Mouse (Mus musculus): ENCODE measurements around the gene Cul4b. TPM values are rescaled to one million over a fixed set of nuclear protein-coding genes. Genes with fewer than 3 reads are reported as not detected.

The Cul4b gene
- 18.1 and 18.5 TPM in 2 replicates for polyA plus RNA-seq (2015; fragmentation: Nextera tagmentation; extraction: Ambion mirVana)

GRCm38 (mm10) chrX:38576078-38576477, at the start of gene Cul4b:
TSS of gene Cul4b (minus strand) at chrX:38576196.
- H3K4me2 ChIP-seq (replicated peaks): no peak within 1 kb of the TSS
- ATAC-seq (replicated peaks): no peak
- no peaks in the 10 kb centered on the region for H3K4me1 ChIP-seq
- no peaks in the 10 kb centered on the region for H3K27me3 ChIP-seq
- H3K4me3 ChIP-seq: no peak within 1 kb of the TSS
- H3K27ac ChIP-seq (replicated peaks): no peak within 1 kb of the TSS
- no peaks in the 10 kb centered on the region for H3K9me3 ChIP-seq
- H3K9ac ChIP-seq (replicated peaks): no peak within 1 kb of the TSS
- H3K36me3 ChIP-seq: no peaks in the 10 kb centered on the region
- WGBS: 88% methylated on average over 15 of the region's 15 CpGs

GRCm38 (mm10) chrX:38600995-38601369, 25.0 kb upstream of the Cul4b start:
- no peaks in the 10 kb centered on the region for H3K27me3 ChIP-seq
- H3K4me3 ChIP-seq: peak overlapping the region; percentile 50
- no peaks in the 10 kb centered on the region for H3K4me1 ChIP-seq
- peak overlapping the region; percentile 84 for H3K27ac ChIP-seq (replicated peaks)
- H3K4me2 ChIP-seq (replicated peaks): peak overlapping the region; percentile 54
- H3K9me3 ChIP-seq: no peaks in the 10 kb centered on the region
- ATAC-seq (replicated peaks): peak; percentile 85
- no peaks in the 10 kb centered on the region for H3K36me3 ChIP-seq
- peak overlapping the region; percentile 59 for H3K9ac ChIP-seq (replicated peaks)
- WGBS: 13% methylated on average over 3 of the region's 3 CpGs

- 14% methylated on average over 26 of the region's 26 CpGs for WGBS
- peak within 1 kb of the TSS; percentile 59 for H3K9ac ChIP-seq (replicated peaks)
- peak; percentile 95 for ATAC-seq (replicated peaks)
- no peaks in the 10 kb centered on the region for H3K27me3 ChIP-seq
- no peaks in the 10 kb centered on the region for H3K36me3 ChIP-seq
- H3K27ac ChIP-seq (replicated peaks): peak within 1 kb of the TSS; percentile 84
- H3K4me2 ChIP-seq (replicated peaks): peak within 1 kb of the TSS; percentile 54
- H3K4me3 ChIP-seq: peak within 1 kb of the TSS; percentile 50
- no peaks in the 10 kb centered on the region for H3K4me1 ChIP-seq
- no peaks in the 10 kb centered on the region for H3K9me3 ChIP-seq
These were observed 24.4 kb upstream of the Cul4b start, which contains the start of gene Mcts1 for GRCm38 (mm10) chrX:38600177-38600994. TSS of gene Mcts1 (plus strand) at chrX:38600578.

- no peaks in the 10 kb centered on the region for H3K4me1 ChIP-seq
- H3K27me3 ChIP-seq: no peaks in the 10 kb centered on the region
- no peak overlapping the region for H3K27ac ChIP-seq (replicated peaks)
- no peaks in the 10 kb centered on the region for H3K36me3 ChIP-seq
- no peak overlapping the region for H3K9ac ChIP-seq (replicated peaks)
- H3K4me3 ChIP-seq: no peak overlapping the region
- H3K4me2 ChIP-seq (replicated peaks): no peak overlapping the region
- WGBS: 68% methylated on average over 5 of the region's 5 CpGs
- no peak for ATAC-seq (replicated peaks)
- no peaks in the 10 kb centered on the region for H3K9me3 ChIP-seq
These were observed 17.3 kb upstream of the Cul4b start for GRCm38 (mm10) chrX:38593180-38593889.

- WGBS: 96% methylated on average over 3 of the region's 3 CpGs
- ATAC-seq (replicated peaks): no peak
- H3K27ac ChIP-seq (replicated peaks): no peak overlapping the region
- no peak overlapping the region for H3K4me2 ChIP-seq (replicated peaks)
- H3K9me3 ChIP-seq: no peaks in the 10 kb centered on the region
- no peak overlapping the region for H3K9ac ChIP-seq (replicated peaks)
- no peaks in the 10 kb centered on the region for H3K36me3 ChIP-seq
- H3K27me3 ChIP-seq: no peaks in the 10 kb centered on the region
- no peaks in the 10 kb centered on the region for H3K4me1 ChIP-seq
- no peak overlapping the region for H3K4me3 ChIP-seq
These were observed 15.8 kb upstream of the Cul4b start for GRCm38 (mm10) chrX:38591749-38592148.

- no peaks in the 10 kb centered on the region for H3K36me3 ChIP-seq
- H3K9me3 ChIP-seq: no peaks in the 10 kb centered on the region
- no peak for ATAC-seq (replicated peaks)
- no peak overlapping the region for H3K4me2 ChIP-seq (replicated peaks)
- no peak overlapping the region for H3K4me3 ChIP-seq
- H3K9ac ChIP-seq (replicated peaks): no peak overlapping the region
- H3K27me3 ChIP-seq: no peaks in the 10 kb centered on the region
- no peak overlapping the region for H3K27ac ChIP-seq (replicated peaks)
- WGBS: 63% methylated on average over 4 of the region's 4 CpGs
- no peaks in the 10 kb centered on the region for H3K4me1 ChIP-seq
These were observed 13.8 kb upstream of the Cul4b start for GRCm38 (mm10) chrX:38589827-38590226.

GRCm38 (mm10) chrX:38583261-38583660, 7.3 kb upstream of the Cul4b start:
- Histone ChIP-seq H3K4me3 (no peak overlapping the region), H3K36me3 (no peaks in the 10 kb centered on the region), H3K4me1 (no peaks in the 10 kb centered on the region), H3K27ac (replicated peaks) (no peak overlapping the region), H3K27me3 (no peaks in the 10 kb centered on the region), H3K9ac (replicated peaks) (no peak overlapping the region), H3K9me3 (no peaks in the 10 kb centered on the region), H3K4me2 (replicated peaks) (no peak overlapping the region)
- ATAC-seq (replicated peaks): no peak

GRCm38 (mm10) chrX:38581140-38581539, 5.1 kb upstream of the Cul4b start:
- Histone ChIP-seq H3K27ac (replicated peaks) (no peak overlapping the region), H3K4me1 (no peaks in the 10 kb centered on the region), H3K36me3 (no peaks in the 10 kb centered on the region), H3K4me2 (replicated peaks) (no peak overlapping the region), H3K4me3 (no peak overlapping the region), H3K27me3 (no peaks in the 10 kb centered on the region), H3K9ac (replicated peaks) (no peak overlapping the region), H3K9me3 (no peaks in the 10 kb centered on the region)
- ATAC-seq (replicated peaks): no peak
- WGBS: 91% methylated on average over 1 of the region's 1 CpGs

- Histone ChIP-seq H3K27me3 (no peaks in the 10 kb centered on the region), H3K4me3 (no peak overlapping the region), H3K27ac (replicated peaks) (no peak overlapping the region), H3K9me3 (no peaks in the 10 kb centered on the region), H3K4me1 (peaks cover 11% of the 10 kb centered on the region; the same call in 1 of the 2 replicates), H3K36me3 (no peaks in the 10 kb centered on the region), H3K9ac (replicated peaks) (no peak overlapping the region), H3K4me2 (replicated peaks) (no peak overlapping the region)
- ATAC-seq (replicated peaks): no peak
- 71% methylated on average over 6 of the region's 6 CpGs for WGBS
These were observed 9.3 kb downstream of the Cul4b start for GRCm38 (mm10) chrX:38566521-38567205.

GRCm38 (mm10) chrX:38565176-38565542, 10.8 kb downstream of the Cul4b start:
- Histone ChIP-seq H3K9ac (replicated peaks) (peak overlapping the region; percentile 65; the same call in 1 of the 2 replicates), H3K4me2 (replicated peaks) (peak overlapping the region; percentile 42), H3K27me3 (no peaks in the 10 kb centered on the region), H3K9me3 (no peaks in the 10 kb centered on the region), H3K36me3 (no peaks in the 10 kb centered on the region), H3K27ac (replicated peaks) (peak overlapping the region; percentile 96), H3K4me3 (peak overlapping the region; percentile 64), H3K4me1 (peaks cover 11% of the 10 kb centered on the region; the same call in 1 of the 2 replicates)
- ATAC-seq (replicated peaks): no peak
- WGBS: 17% methylated on average over 7 of the region's 8 CpGs

GRCm38 (mm10) chrX:38564542-38565175, 11.3 kb downstream of the Cul4b start:
- Histone ChIP-seq H3K27ac (replicated peaks) (peak overlapping the region; percentile 96), H3K4me1 (peaks cover 11% of the 10 kb centered on the region; the same call in 1 of the 2 replicates)
- WGBS: 23% methylated on average over 30 of the region's 52 CpGs

More at GRCm38 (mm10) chrX:38564542-38565175, 11.3 kb downstream of the Cul4b start:
- peak overlapping the region; percentile 65 for H3K9ac ChIP-seq (replicated peaks)
- no peaks in the 10 kb centered on the region for H3K36me3 ChIP-seq
- H3K4me2 ChIP-seq (replicated peaks): peak overlapping the region; percentile 57
- H3K4me3 ChIP-seq: peak overlapping the region; percentile 64
- peak; percentile 97 for ATAC-seq (replicated peaks)
- no peaks in the 10 kb centered on the region for H3K27me3 ChIP-seq
- no peaks in the 10 kb centered on the region for H3K9me3 ChIP-seq

Measured in forebrain, embryonic 15.5 days (tissue).